Mouse (Mus musculus): ENCODE data around the gene Olfr372. TPM values are rescaled to one million over a fixed set of nuclear protein-coding genes. Genes with fewer than 3 reads are reported as not detected.

The Olfr372 gene
- not detected for polyA plus RNA-seq (2014; fragmentation: Illumina TruSeq; extraction: RNeasy Lipid Tissue Mini Kit (QIAGEN cat#74804); ENCODE audit: low read depth, low replicate concordance)

DNA sequence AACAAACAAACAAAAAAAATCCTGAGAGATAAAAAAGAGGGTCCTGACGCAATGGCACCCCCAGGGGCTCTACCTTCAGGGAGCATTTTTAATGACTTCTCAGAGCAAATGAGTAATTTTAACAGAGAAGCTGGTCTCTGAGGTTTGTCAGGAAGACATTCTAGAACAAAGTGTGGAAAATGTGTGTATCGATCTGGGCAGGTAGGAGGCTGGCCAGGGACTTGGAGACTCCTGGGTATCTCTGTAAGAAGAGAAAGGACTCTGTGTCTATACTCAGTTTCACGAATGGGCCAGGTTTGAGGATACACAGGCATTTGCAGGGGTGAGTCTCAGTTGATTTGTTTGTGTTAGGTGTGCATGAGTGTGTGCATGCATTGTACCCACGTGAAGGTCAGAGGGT lies at the start of gene Olfr372:
Gene Olfr372, plus strand, starts transcription at position 301 of the 400 bp plus-strand sequence.

DNA sequence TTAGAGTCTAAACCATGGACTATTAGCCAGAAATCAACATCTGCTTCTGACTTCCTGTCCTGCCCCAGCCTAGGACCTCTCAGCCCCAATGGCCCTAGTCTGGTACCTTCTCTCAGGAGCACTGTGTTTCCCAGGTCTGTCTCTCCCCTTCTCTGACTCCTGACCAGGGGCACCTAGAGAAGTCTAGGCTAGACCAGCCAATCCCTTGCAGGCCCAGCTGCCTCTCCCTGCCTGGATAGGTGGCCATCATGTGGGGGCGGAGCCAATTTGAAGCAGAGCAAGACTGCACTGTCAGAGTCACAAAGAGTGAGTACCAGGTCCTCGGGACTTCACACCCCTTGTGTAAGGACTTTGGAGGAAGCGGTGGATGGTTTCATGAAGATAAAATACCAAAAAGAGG lies 31.5 kb upstream of the Olfr372 start, which contains the start of gene Cyp4f18:
Gene Cyp4f18, minus strand, starts transcription at position 154 of the 400 bp plus-strand sequence.

GRCm38 (mm10) chr8:72082877-72083276 lies 41.9 kb downstream of the Olfr372 start, which contains the start of gene Olfr373:
Gene Olfr373 (plus strand): TSS chr8:72083177.

GRCm38 (mm10) chr8:72106740-72107139 lies 65.7 kb downstream of the Olfr372 start, which contains the start of gene Olfr374:
Gene Olfr374 (plus strand): TSS chr8:72107040.

Other genes starting within 250 kb of the Olfr372 start
- gene Zfp709, start 159.2 kb upstream of the Olfr372 start, polyA plus RNA-seq (2014; fragmentation: Illumina TruSeq; extraction: RNeasy Lipid Tissue Mini Kit (QIAGEN cat#74804); ENCODE audit: low read depth, low replicate concordance), result 13.3 TPM
- 15.6 TPM for gene Zfp882, start 132.6 kb upstream of the Olfr372 start, polyA plus RNA-seq (2014; fragmentation: Illumina TruSeq; extraction: RNeasy Lipid Tissue Mini Kit (QIAGEN cat#74804); ENCODE audit: low read depth, low replicate concordance)
- gene Zfp617, start 132.6 kb upstream of the Olfr372 start, polyA plus RNA-seq (2014; fragmentation: Illumina TruSeq; extraction: RNeasy Lipid Tissue Mini Kit (QIAGEN cat#74804); ENCODE audit: low read depth, low replicate concordance), result 97.8 TPM
- 53.4 TPM for gene Zfp961, start 90.2 kb upstream of the Olfr372 start, polyA plus RNA-seq (2014; fragmentation: Illumina TruSeq; extraction: RNeasy Lipid Tissue Mini Kit (QIAGEN cat#74804); ENCODE audit: low read depth, low replicate concordance)
- gene Cyp4f18, start 31.6 kb upstream of the Olfr372 start, polyA plus RNA-seq (2014; fragmentation: Illumina TruSeq; extraction: RNeasy Lipid Tissue Mini Kit (QIAGEN cat#74804); ENCODE audit: low read depth, low replicate concordance), result not detected
- not detected for gene Olfr373, start 42.0 kb downstream of the Olfr372 start, polyA plus RNA-seq (2014; fragmentation: Illumina TruSeq; extraction: RNeasy Lipid Tissue Mini Kit (QIAGEN cat#74804); ENCODE audit: low read depth, low replicate concordance)
- not detected for gene Olfr374, start 65.8 kb downstream of the Olfr372 start, polyA plus RNA-seq (2014; fragmentation: Illumina TruSeq; extraction: RNeasy Lipid Tissue Mini Kit (QIAGEN cat#74804); ENCODE audit: low read depth, low replicate concordance)
- 294 TPM for gene Tpm4, start 93.8 kb downstream of the Olfr372 start, polyA plus RNA-seq (2014; fragmentation: Illumina TruSeq; extraction: RNeasy Lipid Tissue Mini Kit (QIAGEN cat#74804); ENCODE audit: low read depth, low replicate concordance)
- 51.6 TPM for gene Rab8a, start 120.0 kb downstream of the Olfr372 start, polyA plus RNA-seq (2014; fragmentation: Illumina TruSeq; extraction: RNeasy Lipid Tissue Mini Kit (QIAGEN cat#74804); ENCODE audit: low read depth, low replicate concordance)
- gene Hsh2d, start 148.4 kb downstream of the Olfr372 start, polyA plus RNA-seq (2014; fragmentation: Illumina TruSeq; extraction: RNeasy Lipid Tissue Mini Kit (QIAGEN cat#74804); ENCODE audit: low read depth, low replicate concordance), result not detected
- gene Cib3, start 171.6 kb downstream of the Olfr372 start, polyA plus RNA-seq (2014; fragmentation: Illumina TruSeq; extraction: RNeasy Lipid Tissue Mini Kit (QIAGEN cat#74804); ENCODE audit: low read depth, low replicate concordance), result not detected
- gene Gm11034, start 172.4 kb downstream of the Olfr372 start, polyA plus RNA-seq (2014; fragmentation: Illumina TruSeq; extraction: RNeasy Lipid Tissue Mini Kit (QIAGEN cat#74804); ENCODE audit: low read depth, low replicate concordance), result not detected
- gene Fam32a, start 178.5 kb downstream of the Olfr372 start, polyA plus RNA-seq (2014; fragmentation: Illumina TruSeq; extraction: RNeasy Lipid Tissue Mini Kit (QIAGEN cat#74804); ENCODE audit: low read depth, low replicate concordance), result 66.1 TPM
- gene Ap1m1, start 198.8 kb downstream of the Olfr372 start, polyA plus RNA-seq (2014; fragmentation: Illumina TruSeq; extraction: RNeasy Lipid Tissue Mini Kit (QIAGEN cat#74804); ENCODE audit: low read depth, low replicate concordance), result 7.8 TPM

All from kidney, adult 10 weeks (tissue).